Mouse (Mus musculus): ENCODE results near the gene P2ry2.
A peak's percentile ranks its signal among the peaks of the same experiment; 100 is the strongest.

P2ry2 gene

GRCm38 (mm10) chr7:101012541-101012940 is at the start of gene P2ry2:
Gene P2ry2 (minus strand): TSS chr7:101012866.
- no peak for DNase-seq (ENCODE audit: inconsistent age in 2 of 2, low spot score in 1 of 2)

- DNase-seq (ENCODE audit: inconsistent age in 2 of 2, low spot score in 1 of 2) = peak in 1 of 2 experiments; percentile 51
These were observed 49.6 kb upstream of the P2ry2 start for GRCm38 (mm10) chr7:101062246-101062645.

DNA sequence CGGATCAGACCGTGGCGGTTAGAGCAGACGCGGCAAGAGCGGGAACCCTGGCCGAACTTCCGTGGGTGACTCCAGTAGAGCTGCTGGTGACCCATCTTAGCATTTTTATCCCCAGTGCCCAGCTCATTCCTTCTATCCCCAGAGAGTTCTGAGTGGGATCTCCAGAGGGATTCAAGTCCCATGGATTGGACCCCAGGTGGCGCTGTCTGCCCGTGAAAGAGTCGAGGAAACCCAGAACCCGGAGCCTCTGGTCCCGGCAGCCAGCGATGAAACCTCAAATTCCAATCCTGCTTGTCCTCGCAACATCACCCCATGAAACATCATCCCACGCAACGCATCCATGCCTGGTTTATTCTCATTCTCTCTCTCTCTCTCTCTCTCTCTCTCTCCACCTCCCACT is 48.7 kb upstream of the P2ry2 start:
- peak; percentile 89 to 97 for DNase-seq (ENCODE audit: inconsistent age in 2 of 2, low spot score in 1 of 2)

DNA sequence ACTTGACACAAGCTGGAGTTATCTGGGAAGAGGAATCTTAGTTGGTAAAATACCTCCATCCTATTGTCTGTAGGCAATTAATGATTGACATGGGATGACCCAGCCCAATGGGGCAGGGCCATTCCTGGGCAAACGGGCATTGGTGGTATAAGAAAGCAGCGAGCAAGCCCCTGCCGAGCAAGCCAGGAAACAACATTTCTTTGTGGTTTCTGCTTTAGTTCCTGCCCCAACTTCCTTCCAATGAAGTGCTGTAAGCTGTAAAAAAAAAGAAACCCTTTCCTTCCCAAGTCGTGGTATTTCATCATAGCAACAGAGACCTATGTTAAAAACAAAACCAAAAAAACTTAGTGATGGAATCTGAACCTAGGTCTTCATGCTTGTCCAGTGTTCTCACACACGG is 47.8 kb upstream of the P2ry2 start:
- no peak for DNase-seq (ENCODE audit: inconsistent age in 2 of 2, low spot score in 1 of 2)

DNA sequence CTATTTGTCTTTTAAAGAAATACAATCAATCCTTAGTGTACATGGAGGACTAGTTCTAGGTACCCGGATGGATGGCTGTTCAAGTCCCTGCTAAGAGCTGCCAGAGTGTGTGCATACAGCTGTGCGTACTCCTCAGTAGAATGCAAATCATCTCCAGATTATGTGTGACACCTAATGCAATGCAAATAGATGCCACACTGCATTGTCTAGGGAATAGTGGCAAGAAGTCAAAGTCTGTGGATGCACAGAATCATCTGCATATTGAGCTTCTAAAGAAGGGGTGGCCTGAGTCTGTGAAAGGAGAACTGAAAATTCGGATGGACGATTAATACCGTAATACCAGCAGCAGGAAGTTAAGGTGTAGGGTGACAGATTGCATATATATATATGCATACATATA is 46.5 kb upstream of the P2ry2 start:
- DNase-seq (ENCODE audit: inconsistent age in 2 of 2, low spot score in 1 of 2) = no peak

- no peak for DNase-seq (ENCODE audit: inconsistent age in 2 of 2, low spot score in 1 of 2)
These were observed 44.6 kb upstream of the P2ry2 start for GRCm38 (mm10) chr7:101057309-101057708.

- DNase-seq (ENCODE audit: inconsistent age in 2 of 2, low spot score in 1 of 2) = peak; percentile 81 to 83
These were observed 40.5 kb upstream of the P2ry2 start for GRCm38 (mm10) chr7:101053136-101053535.

GRCm38 (mm10) chr7:101051551-101052221 is 39.0 kb upstream of the P2ry2 start:
- DNase-seq (ENCODE audit: inconsistent age in 2 of 2, low spot score in 1 of 2) = peak; percentile 65 to 88

DNA sequence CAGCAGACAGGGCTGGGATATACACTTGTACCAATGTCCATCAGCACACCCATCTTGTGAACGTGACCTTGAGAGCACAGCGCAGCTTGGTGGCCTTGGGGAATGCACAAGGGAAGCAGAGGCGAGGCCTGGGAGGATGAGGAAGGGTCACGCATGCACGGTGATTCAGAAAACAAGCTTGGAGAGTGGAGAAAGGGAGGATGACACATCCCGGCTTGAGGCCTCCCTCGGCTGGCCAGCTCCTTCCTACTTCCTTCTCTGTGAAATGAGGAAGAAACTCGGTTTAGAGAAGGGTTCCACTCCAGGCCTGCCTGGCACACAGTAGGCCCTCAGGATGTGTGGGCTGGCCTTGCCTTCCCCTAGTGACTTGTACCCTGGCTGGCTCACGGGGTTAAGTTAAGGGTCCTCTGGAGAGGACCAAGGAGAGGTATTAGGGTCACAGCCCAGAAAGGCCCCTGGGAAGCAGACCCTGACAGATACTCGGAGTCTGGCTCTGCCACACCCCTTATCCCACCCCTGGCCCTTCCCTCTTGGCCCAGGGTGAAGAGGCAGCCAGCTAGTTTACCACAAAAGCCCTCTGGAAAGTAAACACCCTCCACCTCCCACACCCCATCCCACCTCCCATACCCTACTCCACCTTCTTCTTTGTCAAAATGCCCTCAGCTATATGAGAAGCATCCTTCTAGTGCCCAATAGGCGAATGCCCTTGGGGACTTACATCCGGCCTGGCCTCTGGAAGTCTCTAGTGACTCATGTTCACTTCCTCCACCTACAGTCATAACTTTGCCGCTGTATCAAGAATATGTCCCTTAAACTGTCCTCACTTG is 38.3 kb upstream of the P2ry2 start:
- peak; percentile 62 to 79 for DNase-seq (ENCODE audit: inconsistent age in 2 of 2, low spot score in 1 of 2)

- peak in 1 of 2 experiments; percentile 40 for DNase-seq (ENCODE audit: inconsistent age in 2 of 2, low spot score in 1 of 2)
These were observed 36.8 kb upstream of the P2ry2 start for GRCm38 (mm10) chr7:101049326-101050087.

DNA sequence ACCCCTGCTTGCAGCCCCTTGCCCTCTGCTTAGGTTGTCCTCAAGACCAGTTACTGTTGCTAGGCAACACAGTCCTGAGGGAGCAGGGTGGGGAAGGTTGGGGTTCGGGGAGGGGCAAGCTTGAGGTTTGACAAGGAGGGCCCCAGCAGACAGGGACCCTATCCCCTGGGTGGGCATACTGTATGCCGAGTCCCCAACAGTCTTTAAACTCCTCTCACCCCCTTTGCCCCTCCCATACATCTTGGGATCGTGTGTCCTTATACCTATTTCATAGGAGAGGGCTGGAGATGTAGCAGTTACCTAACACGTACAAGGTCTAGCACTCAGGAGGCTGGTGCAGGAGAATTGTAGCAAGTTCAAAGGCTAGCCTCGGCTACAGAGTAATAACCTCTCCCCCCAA is 35.6 kb upstream of the P2ry2 start:
- no peak for DNase-seq (ENCODE audit: inconsistent age in 2 of 2, low spot score in 1 of 2)

DNA sequence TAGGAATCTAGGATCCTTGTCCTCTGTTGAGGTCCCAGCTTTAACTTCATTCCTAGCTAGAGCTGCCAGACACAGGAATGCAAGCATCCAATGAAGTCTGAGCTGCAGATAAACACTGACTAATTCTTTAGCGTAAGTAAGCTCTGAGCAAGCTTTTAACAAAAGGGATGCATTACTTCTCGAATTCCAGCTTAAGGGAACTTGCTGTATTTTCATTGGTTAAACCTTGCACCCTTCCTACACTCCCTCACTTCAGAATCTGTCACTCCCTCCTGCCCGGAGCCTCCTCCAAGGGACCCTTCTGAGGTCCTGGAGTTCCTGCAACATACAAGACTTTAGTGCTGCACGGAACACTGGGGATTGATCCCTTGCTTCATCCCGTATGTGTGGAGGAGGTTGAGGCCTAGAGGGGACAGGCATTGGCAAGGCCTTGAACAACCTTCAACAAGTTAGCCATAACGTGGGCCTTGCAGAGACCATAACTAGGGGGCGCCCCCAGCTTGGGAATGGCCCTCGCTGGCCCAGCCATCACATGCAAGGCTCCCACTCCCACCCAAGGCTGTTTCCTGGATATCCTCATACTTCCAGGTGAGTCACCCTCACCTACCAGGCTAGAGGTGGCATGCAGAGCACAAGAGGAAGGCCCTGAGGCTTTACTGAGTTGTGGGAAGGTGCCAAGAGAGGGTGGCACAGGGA is 31.3 kb upstream of the P2ry2 start:
- no peak for DNase-seq (ENCODE audit: inconsistent age in 2 of 2, low spot score in 1 of 2)

GRCm38 (mm10) chr7:101041977-101042749 is 29.5 kb upstream of the P2ry2 start:
- DNase-seq (ENCODE audit: inconsistent age in 2 of 2, low spot score in 1 of 2) = no peak

- no peak for DNase-seq (ENCODE audit: inconsistent age in 2 of 2, low spot score in 1 of 2)
These were observed 28.9 kb upstream of the P2ry2 start for GRCm38 (mm10) chr7:101041544-101041943.

GRCm38 (mm10) chr7:101033371-101033770 is 20.7 kb upstream of the P2ry2 start:
- no peak for DNase-seq (ENCODE audit: inconsistent age in 2 of 2, low spot score in 1 of 2)

- DNase-seq (ENCODE audit: inconsistent age in 2 of 2, low spot score in 1 of 2) = no peak
These were observed 18.6 kb upstream of the P2ry2 start for GRCm38 (mm10) chr7:101031234-101031633.

DNA sequence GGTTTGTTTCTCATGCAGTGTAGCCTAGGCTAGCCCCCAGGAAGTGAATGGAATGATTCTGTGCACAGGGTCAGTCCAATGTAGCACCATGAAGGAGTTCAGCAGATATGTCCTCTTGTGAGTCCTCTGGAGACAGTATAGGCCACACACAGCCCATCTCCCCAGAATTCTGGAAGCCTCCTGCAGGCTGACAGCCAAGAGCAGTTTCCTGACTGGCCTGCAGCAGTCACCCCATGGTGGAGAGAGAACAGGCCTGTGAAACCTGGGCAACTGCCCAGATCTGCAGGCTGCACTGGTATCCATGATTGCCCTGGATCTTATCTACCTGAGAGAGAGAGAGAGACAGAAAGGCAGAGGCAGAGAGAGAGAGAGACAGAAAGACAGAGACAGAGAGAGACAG is 18.1 kb upstream of the P2ry2 start:
- no peak for DNase-seq (ENCODE audit: inconsistent age in 2 of 2, low spot score in 1 of 2)

DNA sequence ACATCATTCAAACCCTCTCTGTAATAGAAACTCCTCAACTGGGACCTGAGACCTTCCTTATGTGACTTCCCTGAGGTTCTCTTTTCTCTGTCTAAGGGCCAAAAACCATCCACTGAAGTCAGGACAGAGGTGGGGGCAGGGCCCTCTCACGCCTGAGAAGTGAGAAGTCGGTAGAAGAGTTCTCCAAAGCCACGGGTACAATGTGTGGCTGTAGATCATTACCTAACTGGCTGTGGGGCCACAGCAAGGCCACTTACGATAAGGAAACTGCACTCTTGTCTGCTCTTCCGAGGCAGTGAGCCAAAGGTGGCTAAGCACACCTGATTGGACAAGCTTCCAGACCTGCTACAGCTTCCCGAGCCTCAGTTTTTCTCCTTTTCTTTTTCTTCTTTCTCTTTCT is 16.8 kb upstream of the P2ry2 start:
- no peak for DNase-seq (ENCODE audit: inconsistent age in 2 of 2, low spot score in 1 of 2)

DNA sequence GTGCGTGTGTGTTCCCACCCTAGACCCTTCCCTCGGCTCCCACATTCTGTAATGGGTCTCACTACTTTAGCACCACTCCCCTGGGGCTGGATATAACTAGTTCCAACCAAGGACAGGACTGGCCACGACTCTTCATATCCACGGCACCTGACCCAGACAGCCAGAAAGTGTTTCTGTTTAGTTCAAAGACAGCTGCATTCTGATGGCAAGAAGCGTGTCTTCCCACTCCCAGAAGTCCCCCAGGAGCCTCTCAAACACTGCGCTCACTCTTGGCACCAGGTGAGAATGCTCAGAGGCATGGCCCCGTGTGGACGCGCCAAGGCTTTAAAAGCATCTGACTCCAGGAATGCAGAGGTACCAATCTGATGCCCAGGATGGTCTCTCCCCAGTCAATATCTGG is 16.3 kb upstream of the P2ry2 start:
- no peak for DNase-seq (ENCODE audit: inconsistent age in 2 of 2, low spot score in 1 of 2)

- peak in 1 of 2 experiments; percentile 46 for DNase-seq (ENCODE audit: inconsistent age in 2 of 2, low spot score in 1 of 2)
These were observed 15.7 kb upstream of the P2ry2 start for GRCm38 (mm10) chr7:101028444-101028757.
